Mouse (Mus musculus): ENCODE data around the gene Unc45b. TPM values are rescaled to one million over a fixed set of nuclear protein-coding genes. Genes with fewer than 3 reads are reported as not detected.

Gene Unc45b
- polyA plus RNA-seq (2014; fragmentation: Nextera tagmentation; extraction: Ambion mirVana): 2.4 and 2.5 TPM in 2 replicates

GRCm38 (mm10) chr11:82910250-82910649 is at the start of gene Unc45b:
TSS of gene Unc45b (plus strand) at chr11:82910550.
- no peak within 1 kb of the TSS for H3K4me3 ChIP-seq (ENCODE audit: low read length)
- no peak within 1 kb of the TSS for H3K27ac ChIP-seq (ENCODE audit: low read depth, low read length)
- peaks cover 4% of the 10 kb centered on the region; the same call in 1 of the 2 replicates for H3K4me1 ChIP-seq (ENCODE audit: control insufficient read depth, insufficient read depth, low read length)
- no peaks in the 10 kb centered on the region for H3K9me3 ChIP-seq (ENCODE audit: control insufficient read depth, low read length)
- no peak for ATAC-seq (ENCODE audit: low FRiP score, low TSS enrichment)
- no peak within 1 kb of the TSS for H3K9ac ChIP-seq (ENCODE audit: low read depth, low read length)
- peaks cover 13% of the 10 kb centered on the region for H3K36me3 ChIP-seq (ENCODE audit: control insufficient read depth, insufficient read depth, low read length)
- WGBS: 93% methylated on average over 4 of the region's 4 CpGs
- no peaks in the 10 kb centered on the region; the same call in 1 of the 2 replicates for H3K27me3 ChIP-seq (ENCODE audit: control insufficient read depth, insufficient read depth, low read length)
- no peak within 1 kb of the TSS for H3K4me2 ChIP-seq (replicated peaks; ENCODE audit: low read depth, low read length)

GRCm38 (mm10) chr11:82860759-82861158 is 49.6 kb upstream of the Unc45b start:
- H3K4me3 ChIP-seq (ENCODE audit: low read length): no peak overlapping the region
- no peaks in the 10 kb centered on the region for H3K27me3 ChIP-seq (ENCODE audit: control insufficient read depth, insufficient read depth, low read length)
- ATAC-seq (ENCODE audit: low FRiP score, low TSS enrichment): no peak
- WGBS: 82% methylated on average over 6 of the region's 6 CpGs
- H3K27ac ChIP-seq (ENCODE audit: low read depth, low read length): no peak overlapping the region
- H3K9me3 ChIP-seq (ENCODE audit: control insufficient read depth, low read length): no peaks in the 10 kb centered on the region
- no peak overlapping the region for H3K9ac ChIP-seq (ENCODE audit: low read depth, low read length)
- no peak overlapping the region for H3K4me2 ChIP-seq (replicated peaks; ENCODE audit: low read depth, low read length)
- 0 out of 2 replicates have a peak, but pooled peaks cover 4% of the 10 kb centered on the region for H3K4me1 ChIP-seq (ENCODE audit: control insufficient read depth, insufficient read depth, low read length)
- no peaks in the 10 kb centered on the region for H3K36me3 ChIP-seq (ENCODE audit: control insufficient read depth, insufficient read depth, low read length)

- H3K27me3 ChIP-seq (ENCODE audit: control insufficient read depth, insufficient read depth, low read length): no peaks in the 10 kb centered on the region
- 0 out of 2 replicates have a peak, but pooled peaks cover 3% of the 10 kb centered on the region for H3K4me1 ChIP-seq (ENCODE audit: control insufficient read depth, insufficient read depth, low read length)
- no peaks in the 10 kb centered on the region for H3K9me3 ChIP-seq (ENCODE audit: control insufficient read depth, low read length)
- no peak overlapping the region for H3K4me2 ChIP-seq (replicated peaks; ENCODE audit: low read depth, low read length)
- WGBS: 66% methylated on average over 8 of the region's 8 CpGs
- no peak overlapping the region for H3K4me3 ChIP-seq (ENCODE audit: low read length)
- no peak for ATAC-seq (ENCODE audit: low FRiP score, low TSS enrichment)
- no peak overlapping the region for H3K27ac ChIP-seq (ENCODE audit: low read depth, low read length)
- H3K9ac ChIP-seq (ENCODE audit: low read depth, low read length): no peak overlapping the region
- H3K36me3 ChIP-seq (ENCODE audit: control insufficient read depth, insufficient read depth, low read length): no peaks in the 10 kb centered on the region
These were observed 48.8 kb upstream of the Unc45b start for GRCm38 (mm10) chr11:82861558-82861957.

GRCm38 (mm10) chr11:82862638-82863037 is 47.7 kb upstream of the Unc45b start:
- H3K4me2 ChIP-seq (replicated peaks; ENCODE audit: low read depth, low read length): no peak overlapping the region
- H3K27me3 ChIP-seq (ENCODE audit: control insufficient read depth, insufficient read depth, low read length): no peaks in the 10 kb centered on the region
- WGBS: 87% methylated on average over 9 of the region's 9 CpGs
- H3K9me3 ChIP-seq (ENCODE audit: control insufficient read depth, low read length): no peaks in the 10 kb centered on the region
- no peak overlapping the region for H3K9ac ChIP-seq (ENCODE audit: low read depth, low read length)
- no peak for ATAC-seq (ENCODE audit: low FRiP score, low TSS enrichment)
- no peak overlapping the region for H3K27ac ChIP-seq (ENCODE audit: low read depth, low read length)
- H3K4me3 ChIP-seq (ENCODE audit: low read length): no peak overlapping the region
- H3K36me3 ChIP-seq (ENCODE audit: control insufficient read depth, insufficient read depth, low read length): no peaks in the 10 kb centered on the region
- no peaks in the 10 kb centered on the region for H3K4me1 ChIP-seq (ENCODE audit: control insufficient read depth, insufficient read depth, low read length)

GRCm38 (mm10) chr11:82863059-82863458 is 47.3 kb upstream of the Unc45b start:
- Histone ChIP-seq H3K36me3 (ENCODE audit: control insufficient read depth, insufficient read depth, low read length) (no peaks in the 10 kb centered on the region), H3K27me3 (ENCODE audit: control insufficient read depth, insufficient read depth, low read length) (no peaks in the 10 kb centered on the region), H3K4me3 (ENCODE audit: low read length) (no peak overlapping the region), H3K9me3 (ENCODE audit: control insufficient read depth, low read length) (no peaks in the 10 kb centered on the region), H3K27ac (ENCODE audit: low read depth, low read length) (no peak overlapping the region), H3K4me1 (ENCODE audit: control insufficient read depth, insufficient read depth, low read length) (no peaks in the 10 kb centered on the region), H3K4me2 (replicated peaks; ENCODE audit: low read depth, low read length) (no peak overlapping the region), H3K9ac (ENCODE audit: low read depth, low read length) (no peak overlapping the region)
- WGBS: 85% methylated on average over 2 of the region's 2 CpGs
- no peak for ATAC-seq (ENCODE audit: low FRiP score, low TSS enrichment)

- ATAC-seq (ENCODE audit: low FRiP score, low TSS enrichment): no peak
- WGBS: 65% methylated on average over 4 of the region's 4 CpGs
- Histone ChIP-seq H3K4me2 (replicated peaks; ENCODE audit: low read depth, low read length) (no peak overlapping the region), H3K9ac (ENCODE audit: low read depth, low read length) (no peak overlapping the region), H3K27me3 (ENCODE audit: control insufficient read depth, insufficient read depth, low read length) (no peaks in the 10 kb centered on the region), H3K4me3 (ENCODE audit: low read length) (no peak overlapping the region), H3K36me3 (ENCODE audit: control insufficient read depth, insufficient read depth, low read length) (no peaks in the 10 kb centered on the region), H3K27ac (ENCODE audit: low read depth, low read length) (no peak overlapping the region), H3K9me3 (ENCODE audit: control insufficient read depth, low read length) (no peaks in the 10 kb centered on the region), H3K4me1 (ENCODE audit: control insufficient read depth, insufficient read depth, low read length) (no peaks in the 10 kb centered on the region)
These were observed 46.8 kb upstream of the Unc45b start for GRCm38 (mm10) chr11:82863488-82863931.

GRCm38 (mm10) chr11:82865957-82866356 is 44.4 kb upstream of the Unc45b start:
- no peak overlapping the region for H3K4me3 ChIP-seq (ENCODE audit: low read length)
- H3K27ac ChIP-seq (ENCODE audit: low read depth, low read length): no peak overlapping the region
- no peaks in the 10 kb centered on the region for H3K36me3 ChIP-seq (ENCODE audit: control insufficient read depth, insufficient read depth, low read length)
- H3K9me3 ChIP-seq (ENCODE audit: control insufficient read depth, low read length): no peaks in the 10 kb centered on the region
- no peak for ATAC-seq (ENCODE audit: low FRiP score, low TSS enrichment)
- no peak overlapping the region for H3K4me2 ChIP-seq (replicated peaks; ENCODE audit: low read depth, low read length)
- H3K27me3 ChIP-seq (ENCODE audit: control insufficient read depth, insufficient read depth, low read length): no peaks in the 10 kb centered on the region
- 84% methylated on average over 10 of the region's 10 CpGs for WGBS
- H3K4me1 ChIP-seq (ENCODE audit: control insufficient read depth, insufficient read depth, low read length): 0 out of 2 replicates have a peak, but pooled peaks cover 3% of the 10 kb centered on the region
- H3K9ac ChIP-seq (ENCODE audit: low read depth, low read length): no peak overlapping the region

GRCm38 (mm10) chr11:82866850-82867564 is 43.3 kb upstream of the Unc45b start:
- Histone ChIP-seq H3K4me1 (ENCODE audit: control insufficient read depth, insufficient read depth, low read length) (0 out of 2 replicates have a peak, but pooled peaks cover 3% of the 10 kb centered on the region), H3K9me3 (ENCODE audit: control insufficient read depth, low read length) (no peaks in the 10 kb centered on the region), H3K27me3 (ENCODE audit: control insufficient read depth, insufficient read depth, low read length) (no peaks in the 10 kb centered on the region), H3K4me3 (ENCODE audit: low read length) (no peak overlapping the region), H3K9ac (ENCODE audit: low read depth, low read length) (no peak overlapping the region), H3K36me3 (ENCODE audit: control insufficient read depth, insufficient read depth, low read length) (no peaks in the 10 kb centered on the region), H3K4me2 (replicated peaks; ENCODE audit: low read depth, low read length) (no peak overlapping the region), H3K27ac (ENCODE audit: low read depth, low read length) (no peak overlapping the region)
- ATAC-seq (ENCODE audit: low FRiP score, low TSS enrichment): no peak
- 35% methylated on average over 7 of the region's 7 CpGs for WGBS

GRCm38 (mm10) chr11:82867956-82868355 is 42.4 kb upstream of the Unc45b start:
- Histone ChIP-seq H3K27me3 (ENCODE audit: control insufficient read depth, insufficient read depth, low read length) (no peaks in the 10 kb centered on the region), H3K27ac (ENCODE audit: low read depth, low read length) (no peak overlapping the region), H3K9ac (ENCODE audit: low read depth, low read length) (no peak overlapping the region), H3K4me1 (ENCODE audit: control insufficient read depth, insufficient read depth, low read length) (0 out of 2 replicates have a peak, but pooled peaks cover 3% of the 10 kb centered on the region), H3K4me2 (replicated peaks; ENCODE audit: low read depth, low read length) (no peak overlapping the region), H3K9me3 (ENCODE audit: control insufficient read depth, low read length) (no peaks in the 10 kb centered on the region), H3K4me3 (ENCODE audit: low read length) (no peak overlapping the region), H3K36me3 (ENCODE audit: control insufficient read depth, insufficient read depth, low read length) (no peaks in the 10 kb centered on the region)
- no peak for ATAC-seq (ENCODE audit: low FRiP score, low TSS enrichment)
- WGBS: 85% methylated on average over 5 of the region's 5 CpGs

Data from kidney, embryonic 14.5 days (tissue).